Mouse (Mus musculus) stomach, embryonic 16.5 days (tissue): ENCODE measurements around the gene Tdg. TPM values are rescaled to one million over a fixed set of nuclear protein-coding genes. Genes with fewer than 3 reads are reported as not detected.
A peak's percentile ranks its signal among the peaks of the same experiment; 100 is the strongest.

Source experiments
- ATAC-seq: fragments of 200-750 bp; cut with Nextera tagmentation; 2 replicates; pipeline ENCODE4 v1.8.0; 2017; ENCODE audit warnings: moderate number of reproducible peaks, moderate TSS enrichment; ENCODE audit not compliant: insufficient read depth, low FRiP score
- H3K27ac ChIP-seq: fragments of 300-500 bp; sonication (generic); 2 replicates; pipeline ENCODE4 v1.5.1; 2014; ENCODE audit warnings: low read length
- H3K27me3 ChIP-seq: fragments of 300-500 bp; sonication (generic); 2 replicates; pipeline ENCODE4 v1.6.1; 2014; ENCODE audit warnings: low read length, control low read depth, mixed read lengths; ENCODE audit not compliant: control insufficient read depth, insufficient read depth
- H3K36me3 ChIP-seq: fragments of 300-500 bp; sonication (generic); 2 replicates; pipeline ENCODE4 v1.6.1; 2014; ENCODE audit warnings: low read length; ENCODE audit not compliant: control insufficient read depth, insufficient read depth
- H3K4me1 ChIP-seq: fragments of 300-500 bp; sonication (generic); 2 replicates; pipeline ENCODE4 v1.6.1; 2014; ENCODE audit warnings: low read length, control low read depth, mixed read lengths; ENCODE audit not compliant: control insufficient read depth, insufficient read depth
- H3K4me2 ChIP-seq: fragments of 300-500 bp; sonication (generic); 2 replicates; pipeline ENCODE4 v1.6.1; 2014; ENCODE audit warnings: low read depth, low read length, mixed read lengths
- H3K4me3 ChIP-seq: fragments of 300-500 bp; sonication (generic); replicated peaks from 2 replicates; pipeline ENCODE4 v1.5.1; 2014; ENCODE audit warnings: mild to moderate bottlenecking, low read length
- H3K9ac ChIP-seq: fragments of 300-500 bp; sonication (generic); 2 replicates; pipeline ENCODE4 v1.6.1; 2014; ENCODE audit warnings: low read length
- H3K9me3 ChIP-seq: fragments of 300-500 bp; sonication (generic); replicated peaks from 2 replicates; pipeline ENCODE4 v1.6.1; 2016; ENCODE audit warnings: low read length, control low read depth; ENCODE audit not compliant: control insufficient read depth
- WGBS: fragments of 180-500 bp; shearing (Covaris S2); extraction: QIAGEN DNeasy Blood & Tissue Kit; methylation state at CpG from one replicate; pipeline ENCODE4 v1.1.7; 2014; 5-methylcytosine and 5-hydroxymethylcytosine counted together
- polyA plus RNA-seq: library from polyadenylated mRNA; unstranded; fragments of >200 nt; fragmentation: Nextera tagmentation; extraction: Ambion mirVana; gene quantifications from 2 replicates; pipeline ENCODE4 v1.2.1, GENCODE M21; 2015

Tdg gene
- polyA plus RNA-seq, 1 experiment from 2014 or later, result 105 TPM

DNA sequence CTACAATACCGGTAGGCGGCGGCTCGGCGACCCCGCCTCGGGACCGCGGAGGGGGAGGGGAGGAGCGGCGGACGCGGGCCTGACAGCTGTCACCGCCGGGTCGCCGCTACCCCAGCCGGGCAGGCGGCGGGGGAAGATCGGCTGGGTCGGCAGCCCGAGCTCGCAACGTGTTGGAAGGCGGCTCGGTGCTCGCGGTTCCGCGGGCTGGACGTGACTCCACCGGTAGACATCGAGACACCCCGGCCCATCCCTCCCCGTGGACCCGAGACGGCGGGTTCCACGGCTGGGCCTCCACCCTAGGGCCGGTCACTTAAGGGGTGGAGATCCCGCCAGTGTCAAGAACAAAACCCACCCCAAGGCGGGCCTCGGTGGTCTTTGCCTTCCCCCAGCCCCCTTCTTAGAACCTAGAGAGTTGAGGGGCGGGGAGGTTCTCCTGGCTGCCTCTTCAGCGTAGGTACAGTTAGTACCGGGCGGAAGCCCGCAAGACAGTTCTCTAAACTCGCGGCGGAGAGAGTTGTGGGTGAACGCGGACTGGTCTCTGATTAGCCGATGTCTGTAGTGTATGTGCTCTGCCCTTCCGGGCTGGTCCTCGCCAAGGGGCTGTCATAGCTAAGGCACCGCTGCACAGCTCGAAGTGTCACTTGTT is 69.8 kb downstream of the Tdg start:
- no peaks in the 10 kb centered on the region for H3K36me3 ChIP-seq
- H3K27me3 ChIP-seq, result no peaks in the 10 kb centered on the region
- H3K4me3 ChIP-seq, result peak overlapping the region; percentile 91
- peak overlapping the region; percentile 87 for H3K4me2 ChIP-seq
- peak; percentile 65; the same call in 1 of the 2 replicates for ATAC-seq
- no peaks in the 10 kb centered on the region for H3K9me3 ChIP-seq
- H3K4me1 ChIP-seq, result peaks cover 5% of the 10 kb centered on the region
- H3K9ac ChIP-seq, result peak overlapping the region; percentile 89
- peak overlapping the region; percentile 64 for H3K27ac ChIP-seq
- under 1% methylated on average over 57 of the region's 59 CpGs for WGBS

Other genes starting within 250 kb of the Tdg start
- not detected in 2 replicates for gene Gm1553, start 137.2 kb upstream of the Tdg start, polyA plus RNA-seq
- gene 1190007I07Rik, start 6.6 kb upstream of the Tdg start, polyA plus RNA-seq, result 36.2 and 42.1 TPM in 2 replicates
- gene Glt8d2, start 60.8 kb downstream of the Tdg start, polyA plus RNA-seq, result 9.1 and 9.7 TPM in 2 replicates
- gene Hcfc2, start 66.3 kb downstream of the Tdg start, polyA plus RNA-seq, result 36.0 and 45.1 TPM in 2 replicates
- gene Nfyb, start 134.3 kb downstream of the Tdg start, polyA plus RNA-seq, result 39.8 and 39.9 TPM in 2 replicates
- 77.4 and 79.4 TPM in 2 replicates for gene Txnrd1, start 204.1 kb downstream of the Tdg start, polyA plus RNA-seq
- gene Eid3, start 236.8 kb downstream of the Tdg start, polyA plus RNA-seq, result 0.40 and 0.46 TPM in 2 replicates